Mouse (Mus musculus) neural tube, embryonic 15.5 days (tissue): ENCODE results near the gene B4galt3. TPM values are rescaled to one million over a fixed set of nuclear protein-coding genes. Genes with fewer than 3 reads are reported as not detected.

Experiments used
- ATAC-seq: fragments of 200-750 bp; cut with Nextera tagmentation; 2 replicates; pipeline ENCODE4 v1.8.0; 2017; ENCODE audit warnings: mild to moderate bottlenecking, moderate TSS enrichment, moderate library complexity; ENCODE audit not compliant: low FRiP score
- H3K27ac ChIP-seq: fragments of 300-500 bp; sonication (generic); replicated peaks from 2 replicates; pipeline ENCODE4 v1.5.1; 2015; ENCODE audit warnings: mild to moderate bottlenecking, inconsistent platforms
- H3K27me3 ChIP-seq: fragments of 300-500 bp; sonication (generic); replicated peaks from 2 replicates; pipeline ENCODE4 v1.6.1; 2015; ENCODE audit warnings: inconsistent platforms
- H3K36me3 ChIP-seq: fragments of 300-500 bp; sonication (generic); 2 replicates; pipeline ENCODE4 v1.6.1; 2015; ENCODE audit warnings: inconsistent platforms
- H3K4me1 ChIP-seq: fragments of 300-500 bp; sonication (generic); 2 replicates; pipeline ENCODE4 v1.6.1; 2015; ENCODE audit warnings: inconsistent platforms
- H3K4me2 ChIP-seq: fragments of 300-500 bp; sonication (generic); 2 replicates; pipeline ENCODE4 v1.6.1; 2015; ENCODE audit warnings: inconsistent platforms, mild to moderate bottlenecking, moderate library complexity
- H3K4me3 ChIP-seq: fragments of 300-500 bp; sonication (generic); replicated peaks from 2 replicates; pipeline ENCODE4 v1.5.1; 2015; ENCODE audit warnings: mild to moderate bottlenecking, inconsistent platforms
- H3K9ac ChIP-seq: fragments of 300-500 bp; sonication (generic); replicated peaks from 2 replicates; pipeline ENCODE4 v1.6.1; 2015; ENCODE audit warnings: mild to moderate bottlenecking, inconsistent platforms
- H3K9me3 ChIP-seq: fragments of 300-500 bp; sonication (generic); replicated peaks from 2 replicates; pipeline ENCODE4 v1.6.1; 2016; ENCODE audit warnings: inconsistent platforms
- WGBS: fragments of 180-500 bp; shearing (Covaris S2); methylation state at CpG from one replicate; pipeline ENCODE4 v1.1.7; 2015; ENCODE audit warnings: mixed read lengths; 5-methylcytosine and 5-hydroxymethylcytosine counted together
- polyA plus RNA-seq: library from polyadenylated mRNA; unstranded; fragments of >200 nt; fragmentation: Nextera tagmentation; extraction: Ambion mirVana; gene quantifications from 2 replicates; pipeline ENCODE4 v1.2.1, GENCODE M21; 2015

Gene B4galt3
- polyA plus RNA-seq, 1 experiment from 2014 or later, result 97.6 TPM

- Histone ChIP-seq H3K9ac (no peak overlapping the region), H3K27ac (no peak overlapping the region), H3K27me3 (no peaks in the 10 kb centered on the region), H3K36me3 (peaks cover 48% of the 10 kb centered on the region), H3K4me1 (peaks cover 26% of the 10 kb centered on the region), H3K4me2 (peak overlapping the region; percentile 81), H3K9me3 (no peaks in the 10 kb centered on the region), H3K4me3 (peak overlapping the region; percentile 61; the same call in 1 of the 2 replicates)
- ATAC-seq, result no peak
- 72% methylated on average over 10 of the region's 10 CpGs for WGBS
These were observed 1.5 kb downstream of the B4galt3 start for GRCm38 (mm10) chr1:171271622-171272021.

DNA sequence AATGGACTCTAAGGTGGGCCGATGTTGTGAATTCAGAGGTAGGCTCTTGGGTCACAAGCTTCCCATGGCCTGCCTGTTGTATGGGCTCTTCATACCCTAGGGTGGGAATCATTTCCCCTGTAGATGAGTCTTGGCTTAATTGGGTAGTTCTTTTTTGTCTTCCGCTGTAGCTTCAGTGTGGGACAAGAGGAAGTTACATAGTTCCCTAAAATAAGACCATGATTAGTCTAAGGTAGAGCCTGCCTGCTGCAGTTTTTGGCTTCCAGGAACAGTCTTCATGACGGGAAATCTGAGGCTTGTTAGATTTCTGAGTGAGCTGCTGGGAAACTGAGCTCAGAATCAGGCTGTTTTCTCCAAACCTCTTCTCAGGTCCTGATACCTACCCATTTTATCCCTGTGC is 2.0 kb downstream of the B4galt3 start:
- Histone ChIP-seq H3K27me3 (no peaks in the 10 kb centered on the region), H3K4me3 (0 out of 2 replicates have a peak overlapping the region, but pooled peaks have one; percentile 61), H3K4me2 (peak overlapping the region; percentile 81; the same call in 1 of the 2 replicates), H3K4me1 (peaks cover 26% of the 10 kb centered on the region), H3K36me3 (peaks cover 52% of the 10 kb centered on the region), H3K9ac (no peak overlapping the region), H3K9me3 (no peaks in the 10 kb centered on the region), H3K27ac (no peak overlapping the region)
- WGBS, result 93% methylated on average over 3 of the region's 3 CpGs
- no peak for ATAC-seq

DNA sequence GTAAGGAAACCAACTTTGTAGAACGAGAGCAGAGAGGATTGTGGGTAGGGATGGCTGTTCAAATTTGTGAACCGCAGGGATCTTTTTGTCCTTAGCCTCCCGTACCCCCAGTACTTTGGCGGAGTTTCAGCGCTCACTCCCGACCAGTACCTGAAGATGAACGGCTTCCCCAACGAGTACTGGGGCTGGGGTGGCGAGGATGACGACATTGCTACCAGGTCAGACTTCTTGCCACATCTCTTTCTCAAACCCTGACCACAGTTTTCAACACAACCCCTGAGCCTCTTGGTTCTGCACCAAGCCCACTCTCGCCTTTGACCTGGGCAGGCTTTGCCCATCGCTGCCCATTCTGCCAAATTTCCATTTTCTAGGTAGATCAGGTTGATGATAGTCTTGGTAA is 4.0 kb downstream of the B4galt3 start:
- WGBS, result 92% methylated on average over 12 of the region's 12 CpGs
- no peak for ATAC-seq
- H3K9ac ChIP-seq, result no peak overlapping the region
- H3K36me3 ChIP-seq, result peaks cover 69% of the 10 kb centered on the region
- H3K4me2 ChIP-seq, result no peak overlapping the region
- no peak overlapping the region for H3K27ac ChIP-seq
- peaks cover 26% of the 10 kb centered on the region for H3K4me1 ChIP-seq
- no peaks in the 10 kb centered on the region for H3K27me3 ChIP-seq
- H3K9me3 ChIP-seq, result no peaks in the 10 kb centered on the region
- H3K4me3 ChIP-seq, result no peak overlapping the region

DNA sequence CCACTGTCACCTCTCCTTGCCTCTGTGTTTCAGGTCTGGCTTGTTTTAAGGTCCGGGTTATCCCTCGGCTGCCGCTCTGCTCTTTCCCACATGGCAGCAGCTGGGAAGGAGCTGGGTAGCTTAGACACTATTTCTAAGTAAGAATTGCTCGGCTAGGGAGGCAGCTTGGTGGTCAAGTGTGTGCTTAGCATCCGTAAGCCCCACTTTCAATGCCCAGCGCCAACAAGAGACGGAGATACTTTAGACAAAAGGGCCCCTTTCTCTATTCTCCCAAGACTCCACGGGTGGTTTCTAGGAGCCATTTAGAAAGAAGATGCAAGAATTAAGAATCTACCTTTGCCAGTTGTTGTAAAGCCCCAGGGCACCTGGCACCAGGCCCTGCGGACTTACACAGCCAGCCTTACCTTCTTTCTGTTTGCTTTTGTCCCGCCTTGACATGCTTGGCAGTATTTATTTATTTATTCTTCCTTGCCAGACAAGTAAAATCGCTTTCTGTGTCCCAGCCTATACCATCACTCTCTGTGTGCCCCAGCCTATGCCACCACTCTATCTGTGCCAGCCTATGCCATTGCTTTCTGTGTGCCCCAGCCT is 5.1 kb downstream of the B4galt3 start:
- no peaks in the 10 kb centered on the region for H3K9me3 ChIP-seq
- peaks cover 30% of the 10 kb centered on the region for H3K4me1 ChIP-seq
- peaks cover 69% of the 10 kb centered on the region for H3K36me3 ChIP-seq
- no peak overlapping the region for H3K4me2 ChIP-seq
- H3K9ac ChIP-seq, result no peak overlapping the region
- ATAC-seq, result no peak
- no peak overlapping the region for H3K4me3 ChIP-seq
- WGBS, result 72% methylated on average over 11 of the region's 11 CpGs
- H3K27ac ChIP-seq, result no peak overlapping the region; the same call in 1 of the 2 replicates
- no peaks in the 10 kb centered on the region for H3K27me3 ChIP-seq

DNA sequence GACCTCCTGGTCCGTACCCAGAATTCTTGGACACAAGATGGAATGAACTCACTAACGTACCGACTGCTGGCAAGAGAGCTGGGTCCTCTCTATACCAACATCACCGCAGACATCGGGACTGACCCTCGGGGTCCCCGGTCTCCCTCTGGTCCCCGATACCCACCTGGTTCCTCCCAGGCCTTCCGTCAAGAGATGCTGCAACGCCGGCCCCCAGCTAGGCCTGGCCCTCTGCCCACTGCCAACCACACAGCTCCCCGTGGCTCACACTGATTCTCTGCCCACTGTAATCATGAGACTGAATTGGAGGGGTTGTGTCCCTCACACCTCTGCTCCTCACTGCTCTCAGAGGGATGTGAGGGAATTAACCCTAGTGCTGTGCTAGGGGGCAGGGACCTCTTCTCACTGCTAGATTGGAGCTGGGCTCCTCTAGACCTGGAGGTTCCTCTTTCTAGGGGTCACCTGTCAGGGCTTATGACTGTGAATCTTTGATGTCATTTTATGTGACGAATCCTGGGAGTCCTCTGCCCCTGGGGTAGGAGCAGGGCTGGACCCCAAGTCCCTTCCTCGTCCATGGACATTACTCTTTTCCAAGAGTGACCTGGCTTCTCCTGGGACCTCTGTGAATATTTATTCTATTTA is 6.1 kb downstream of the B4galt3 start:
- 90% methylated on average over 14 of the region's 14 CpGs for WGBS
- no peak for ATAC-seq

GRCm38 (mm10) chr1:171277736-171278135 is 7.6 kb downstream of the B4galt3 start:
- Histone ChIP-seq H3K4me3 (no peak overlapping the region), H3K27ac (no peak overlapping the region), H3K4me1 (peaks cover 28% of the 10 kb centered on the region), H3K9ac (no peak overlapping the region), H3K27me3 (no peaks in the 10 kb centered on the region), H3K4me2 (no peak overlapping the region), H3K36me3 (peaks cover 66% of the 10 kb centered on the region), H3K9me3 (no peaks in the 10 kb centered on the region)
- WGBS, result 87% methylated on average over 10 of the region's 10 CpGs
- ATAC-seq, result no peak

More for the DNA sequence above, 6.1 kb downstream of the B4galt3 start:
- H3K27me3 ChIP-seq, result no peaks in the 10 kb centered on the region
- H3K4me3 ChIP-seq, result no peak overlapping the region
- no peak overlapping the region for H3K4me2 ChIP-seq
- H3K4me1 ChIP-seq, result peaks cover 29% of the 10 kb centered on the region
- no peaks in the 10 kb centered on the region for H3K9me3 ChIP-seq
- H3K36me3 ChIP-seq, result peaks cover 69% of the 10 kb centered on the region
- no peak overlapping the region for H3K9ac ChIP-seq
- no peak overlapping the region; the same call in 1 of the 2 replicates for H3K27ac ChIP-seq

GRCm38 (mm10) chr1:171278436-171278835 is 8.3 kb downstream of the B4galt3 start:
- no peaks in the 10 kb centered on the region for H3K27me3 ChIP-seq
- H3K4me3 ChIP-seq, result no peak overlapping the region
- 93% methylated on average over 8 of the region's 8 CpGs for WGBS
- no peak for ATAC-seq
- H3K36me3 ChIP-seq, result peaks cover 65% of the 10 kb centered on the region
- H3K4me1 ChIP-seq, result peaks cover 28% of the 10 kb centered on the region
- H3K27ac ChIP-seq, result no peak overlapping the region
- no peak overlapping the region for H3K9ac ChIP-seq
- no peaks in the 10 kb centered on the region for H3K9me3 ChIP-seq
- H3K4me2 ChIP-seq, result no peak overlapping the region

DNA sequence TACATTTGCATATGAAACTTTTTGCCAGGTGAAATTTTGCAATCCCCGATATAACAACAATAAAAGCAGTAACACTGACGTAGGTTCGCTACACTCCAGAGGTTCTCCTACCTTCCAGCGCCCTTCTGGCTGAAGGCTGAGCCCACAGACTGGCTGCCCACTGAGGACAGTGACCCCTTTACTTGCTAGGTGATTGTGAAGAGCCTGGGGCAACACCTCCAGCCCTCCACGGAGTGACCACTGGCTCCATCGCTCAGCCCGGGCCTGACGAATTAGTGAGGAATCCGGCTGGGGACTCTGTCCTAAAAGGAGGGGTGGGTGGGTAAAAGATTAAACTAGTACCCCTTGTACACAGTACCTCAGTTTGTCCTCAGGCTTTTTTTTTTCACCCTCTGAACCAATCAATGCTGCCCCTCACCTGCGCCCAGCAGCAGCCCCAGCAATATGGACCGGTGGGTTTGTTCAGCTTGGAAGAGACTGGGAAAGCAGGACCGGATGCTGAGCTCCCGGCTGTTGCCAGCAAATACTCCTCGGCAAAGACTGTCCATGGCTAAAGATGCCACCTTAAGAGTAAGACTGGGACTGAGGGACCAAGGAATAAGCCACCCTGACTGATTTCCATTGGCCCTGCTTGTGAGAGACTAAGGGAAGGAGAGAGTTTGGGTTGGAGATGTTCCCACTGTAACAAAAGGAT is 9.0 kb downstream of the B4galt3 start:
- 91% methylated on average over 14 of the region's 14 CpGs for WGBS
- H3K9ac ChIP-seq, result no peak overlapping the region
- peaks cover 63% of the 10 kb centered on the region for H3K36me3 ChIP-seq
- peaks cover 32% of the 10 kb centered on the region for H3K4me1 ChIP-seq
- H3K9me3 ChIP-seq, result no peaks in the 10 kb centered on the region
- H3K27ac ChIP-seq, result no peak overlapping the region
- ATAC-seq, result no peak
- no peak overlapping the region for H3K4me3 ChIP-seq
- H3K27me3 ChIP-seq, result no peaks in the 10 kb centered on the region
- no peak overlapping the region; the same call in 1 of the 2 replicates for H3K4me2 ChIP-seq

DNA sequence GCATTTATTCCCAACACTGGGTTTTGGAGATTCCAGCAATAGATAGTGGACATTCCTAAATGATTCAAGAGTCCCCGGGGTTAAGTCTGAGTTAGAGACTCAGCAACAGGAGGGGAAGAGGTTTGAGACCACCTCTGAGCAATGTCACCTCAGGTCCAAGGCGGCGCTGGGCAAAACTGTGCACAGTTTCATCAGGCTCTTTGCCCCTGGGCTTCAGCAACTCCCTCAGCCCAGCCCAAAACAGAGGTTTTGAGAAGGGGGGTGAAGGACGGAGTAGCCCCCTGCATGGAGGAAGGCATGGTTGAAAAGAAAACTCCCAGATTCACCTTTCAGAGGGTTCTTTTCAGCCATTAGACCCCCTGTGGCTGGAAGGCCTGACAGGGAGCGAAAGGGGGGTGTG is 9.6 kb downstream of the B4galt3 start:
- Histone ChIP-seq H3K36me3 (peaks cover 60% of the 10 kb centered on the region), H3K27ac (no peak overlapping the region), H3K9ac (peak overlapping the region; percentile 69), H3K9me3 (no peaks in the 10 kb centered on the region), H3K4me1 (peaks cover 35% of the 10 kb centered on the region), H3K4me2 (peak overlapping the region; percentile 89), H3K4me3 (peak overlapping the region; percentile 76), H3K27me3 (no peaks in the 10 kb centered on the region)
- no peak for ATAC-seq
- WGBS, result 62% methylated on average over 5 of the region's 5 CpGs

DNA sequence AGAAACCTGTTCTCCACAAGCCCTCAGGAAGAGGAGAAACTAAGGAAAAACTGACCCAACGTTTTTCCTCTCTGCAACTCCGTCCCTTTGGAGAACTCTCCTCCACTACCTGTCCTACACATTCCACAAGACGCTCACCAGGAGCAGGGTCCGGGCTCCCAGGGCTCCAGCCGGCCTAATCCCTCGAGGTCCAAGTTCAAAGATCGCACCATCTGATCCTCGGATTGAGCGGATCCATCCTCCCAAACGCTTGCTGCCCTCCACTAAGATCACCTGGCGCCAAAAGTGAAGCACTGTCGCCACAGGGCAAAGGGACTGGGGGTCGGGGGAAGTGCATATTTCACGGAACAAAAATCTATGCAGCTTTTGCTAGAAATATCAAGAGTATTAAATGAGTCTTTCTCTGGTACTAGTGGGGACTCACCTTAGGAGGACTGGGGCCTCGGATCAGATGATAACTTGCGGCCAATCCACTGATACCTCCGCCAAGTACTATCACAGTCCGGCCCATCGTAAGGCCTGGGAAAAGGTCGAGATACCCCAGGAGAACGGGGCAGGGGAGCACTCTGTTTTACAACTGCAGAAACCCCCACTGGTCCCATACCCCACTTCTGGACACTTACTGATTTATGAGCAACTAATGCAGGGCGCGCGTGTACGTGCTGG is 10.3 kb downstream of the B4galt3 start:
- H3K4me3 ChIP-seq, result peak overlapping the region; percentile 76
- ATAC-seq, result peak; percentile 19; the same call in 1 of the 2 replicates
- H3K9me3 ChIP-seq, result no peaks in the 10 kb centered on the region
- H3K4me2 ChIP-seq, result peak overlapping the region; percentile 89
- H3K27me3 ChIP-seq, result no peaks in the 10 kb centered on the region
- peak overlapping the region; percentile 58; the same call in 1 of the 2 replicates for H3K27ac ChIP-seq
- H3K36me3 ChIP-seq, result peaks cover 60% of the 10 kb centered on the region
- peaks cover 42% of the 10 kb centered on the region for H3K4me1 ChIP-seq
- H3K9ac ChIP-seq, result peak overlapping the region; percentile 69
- 3% methylated on average over 25 of the region's 25 CpGs for WGBS

DNA sequence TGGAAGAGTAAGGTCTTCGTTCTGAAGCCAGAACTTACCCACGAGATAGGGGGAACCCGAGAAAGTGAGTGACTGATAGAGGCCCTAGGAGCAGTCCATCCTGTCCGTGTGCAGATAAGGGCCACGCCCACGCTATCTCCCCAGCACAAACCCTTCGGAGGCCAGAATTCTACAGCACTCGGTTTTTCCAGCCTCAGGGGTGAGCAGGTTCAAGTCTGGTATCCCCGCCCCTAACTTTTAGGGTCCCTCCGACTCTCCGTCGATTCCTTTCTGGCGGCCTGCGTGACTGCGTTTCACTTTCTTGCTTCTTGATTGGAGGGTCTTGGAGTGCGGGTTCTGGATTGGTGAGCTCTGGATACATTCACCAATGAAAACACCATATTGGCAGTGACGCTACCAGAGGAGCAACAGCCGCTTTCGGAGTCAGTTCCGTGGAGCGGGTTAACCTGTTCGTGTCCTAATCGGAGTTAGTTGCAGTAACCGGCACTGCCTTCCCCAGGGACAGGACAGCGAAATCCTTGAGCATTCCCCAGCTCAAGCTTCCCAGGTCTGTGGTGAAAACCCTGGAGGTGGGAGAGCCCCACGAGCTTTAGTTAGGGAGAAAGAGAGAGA is 10.9 kb downstream of the B4galt3 start, which contains the start of gene Ppox:
Gene Ppox, minus strand, starts transcription at position 271 of the 612 bp plus-strand sequence.
- Histone ChIP-seq H3K9ac (peak within 1 kb of the TSS; percentile 69), H3K27ac (peak within 1 kb of the TSS; percentile 83), H3K36me3 (peaks cover 60% of the 10 kb centered on the region), H3K9me3 (no peaks in the 10 kb centered on the region), H3K4me3 (peak within 1 kb of the TSS; percentile 76), H3K4me1 (peaks cover 48% of the 10 kb centered on the region), H3K4me2 (peak within 1 kb of the TSS; percentile 89), H3K27me3 (no peaks in the 10 kb centered on the region)
- under 1% methylated on average over 26 of the region's 26 CpGs for WGBS
- ATAC-seq, result peak; percentile 97
